Mouse (Mus musculus) kidney, embryonic 16.5 days (tissue): Measurements from ENCODE around the gene Cntn1. TPM values are rescaled to one million over a fixed set of nuclear protein-coding genes. Genes with fewer than 3 reads are reported as not detected.

ENCODE experiments used
- ATAC-seq: fragments of 200-750 bp; cut with Nextera tagmentation; 2 replicates; pipeline ENCODE4 v1.8.0; 2017; ENCODE audit warnings: moderate TSS enrichment; ENCODE audit not compliant: low FRiP score, low TSS enrichment
- H3K27ac ChIP-seq: fragments of 300-500 bp; sonication (generic); 2 replicates; pipeline ENCODE4 v1.5.1; 2014; ENCODE audit warnings: low read length
- H3K27me3 ChIP-seq: fragments of 300-500 bp; sonication (generic); 2 replicates; pipeline ENCODE4 v1.6.1; 2014; ENCODE audit warnings: low read length, control low read depth, mixed read lengths; ENCODE audit not compliant: insufficient read depth
- H3K36me3 ChIP-seq: fragments of 300-500 bp; sonication (generic); 2 replicates; pipeline ENCODE4 v1.6.1; 2014; ENCODE audit warnings: low read length, control low read depth, mixed read lengths; ENCODE audit not compliant: insufficient read depth
- H3K4me1 ChIP-seq: fragments of 300-500 bp; sonication (generic); 2 replicates; pipeline ENCODE4 v1.6.1; 2014; ENCODE audit warnings: low read length, control low read depth, mixed read lengths; ENCODE audit not compliant: insufficient read depth
- H3K4me2 ChIP-seq: fragments of 300-500 bp; sonication (generic); replicated peaks from 2 replicates; pipeline ENCODE4 v1.6.1; 2014; ENCODE audit warnings: low read depth, low read length
- H3K4me3 ChIP-seq: fragments of 300-500 bp; sonication (generic); 2 replicates; pipeline ENCODE4 v1.5.1; 2014; ENCODE audit warnings: mild to moderate bottlenecking, low read length
- H3K9ac ChIP-seq: fragments of 300-500 bp; sonication (generic); replicated peaks from 2 replicates; pipeline ENCODE4 v1.6.1; 2014; ENCODE audit warnings: low read length
- H3K9me3 ChIP-seq: fragments of 300-500 bp; sonication (generic); 2 replicates; pipeline ENCODE4 v1.6.1; 2016; ENCODE audit warnings: low read length, control low read depth
- WGBS: fragments of 180-500 bp; shearing (Covaris S2); extraction: QIAGEN DNeasy Blood & Tissue Kit; methylation state at CpG from one replicate; pipeline ENCODE4 v1.1.7; 2014; 5-methylcytosine and 5-hydroxymethylcytosine counted together
- polyA plus RNA-seq: library from polyadenylated mRNA; unstranded; fragments of >200 nt; fragmentation: Nextera tagmentation; extraction: Ambion mirVana; gene quantifications from 2 replicates; pipeline ENCODE4 v1.2.1, GENCODE M21; 2015

Cntn1 gene
- polyA plus RNA-seq, 1 experiment from 2014 or later: 1.7 TPM

DNA sequence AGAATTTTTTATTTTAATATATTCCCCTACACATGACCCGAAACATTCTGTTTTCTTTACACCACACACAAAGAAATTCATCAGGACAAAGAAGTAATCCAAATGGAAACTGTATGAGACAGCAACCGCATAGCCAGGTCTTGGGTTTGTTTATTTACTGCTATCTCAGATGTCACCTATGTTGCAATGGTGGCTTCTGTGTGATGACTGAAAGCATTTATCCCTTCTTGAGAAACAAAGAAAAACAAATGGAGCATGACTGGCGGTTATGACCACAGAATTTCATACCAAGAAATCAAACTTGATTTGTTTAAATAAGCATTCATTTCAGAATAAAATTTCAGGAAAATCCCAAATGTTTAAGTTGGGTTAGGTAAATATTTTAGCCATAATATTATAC, 245.5 kb downstream of the Cntn1 start:
- Histone ChIP-seq H3K27ac (no peak overlapping the region), H3K9ac (no peak overlapping the region), H3K9me3 (no peaks in the 10 kb centered on the region), H3K4me2 (no peak overlapping the region), H3K36me3 (no peaks in the 10 kb centered on the region), H3K4me3 (no peak overlapping the region), H3K4me1 (no peaks in the 10 kb centered on the region), H3K27me3 (no peaks in the 10 kb centered on the region)
- no peak for ATAC-seq
- 84% methylated on average over 3 of the region's 3 CpGs for WGBS

GRCm38 (mm10) chr15:92302796-92303195, 251.8 kb downstream of the Cntn1 start:
- H3K27ac ChIP-seq: no peak overlapping the region
- 86% methylated on average over 6 of the region's 6 CpGs for WGBS
- no peak overlapping the region for H3K9ac ChIP-seq
- H3K4me1 ChIP-seq: no peaks in the 10 kb centered on the region
- H3K27me3 ChIP-seq: no peaks in the 10 kb centered on the region
- H3K36me3 ChIP-seq: no peaks in the 10 kb centered on the region
- no peak overlapping the region for H3K4me2 ChIP-seq
- H3K4me3 ChIP-seq: no peak overlapping the region
- H3K9me3 ChIP-seq: no peaks in the 10 kb centered on the region
- no peak for ATAC-seq

GRCm38 (mm10) chr15:92304221-92304620, 253.3 kb downstream of the Cntn1 start:
- Histone ChIP-seq H3K36me3 (no peaks in the 10 kb centered on the region), H3K4me1 (no peaks in the 10 kb centered on the region), H3K4me3 (no peak overlapping the region), H3K27me3 (no peaks in the 10 kb centered on the region), H3K9me3 (no peaks in the 10 kb centered on the region), H3K27ac (no peak overlapping the region), H3K4me2 (no peak overlapping the region), H3K9ac (no peak overlapping the region)
- 72% methylated on average over 5 of the region's 5 CpGs for WGBS
- no peak for ATAC-seq

DNA sequence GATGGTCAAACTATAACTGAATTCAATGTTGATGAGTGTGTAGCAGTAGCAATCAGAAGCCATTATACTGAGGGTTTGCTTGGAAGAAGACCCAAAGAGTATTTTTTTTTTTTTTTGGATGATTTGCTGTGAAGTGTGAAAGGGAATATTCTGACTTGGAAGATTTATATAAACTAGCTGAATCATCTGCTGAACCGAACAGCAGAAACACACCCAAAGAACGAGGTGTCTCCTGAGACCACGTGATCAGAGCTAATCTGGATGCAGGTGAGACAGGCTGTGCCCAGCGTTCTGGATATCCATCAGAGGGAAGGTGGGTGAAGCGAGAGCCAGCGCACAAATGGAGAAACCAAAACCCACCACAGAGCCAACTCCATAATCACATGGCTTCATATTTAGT, 271.0 kb downstream of the Cntn1 start:
- Histone ChIP-seq H3K4me3 (no peak overlapping the region), H3K9ac (no peak overlapping the region), H3K27me3 (no peaks in the 10 kb centered on the region), H3K4me2 (no peak overlapping the region), H3K36me3 (no peaks in the 10 kb centered on the region), H3K9me3 (no peaks in the 10 kb centered on the region), H3K27ac (no peak overlapping the region), H3K4me1 (peaks cover 4% of the 10 kb centered on the region; the same call in 1 of the 2 replicates)
- no peak for ATAC-seq
- WGBS: 90% methylated on average over 6 of the region's 6 CpGs

DNA sequence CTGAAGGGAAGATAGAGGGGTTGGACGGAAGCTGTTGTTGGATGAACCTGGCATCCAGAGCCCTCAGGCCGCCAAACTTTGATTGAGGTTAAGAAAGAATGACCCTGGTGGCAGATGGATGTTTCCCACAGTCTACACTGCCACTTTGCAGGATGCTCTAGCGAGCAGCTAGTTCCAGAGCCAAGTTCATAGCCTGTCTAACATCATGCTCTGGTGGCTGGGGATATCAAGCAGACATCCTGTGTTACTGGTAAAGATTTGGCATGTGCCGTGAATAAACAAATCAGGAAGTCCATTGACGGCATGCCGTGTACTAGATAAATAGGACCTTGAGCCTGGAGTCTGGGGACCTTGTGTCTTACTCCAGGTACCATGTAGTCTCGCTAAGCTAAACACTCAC, 276.1 kb downstream of the Cntn1 start:
- WGBS: 80% methylated on average over 7 of the region's 7 CpGs
- H3K27ac ChIP-seq: no peak overlapping the region
- H3K4me1 ChIP-seq: no peaks in the 10 kb centered on the region
- H3K4me3 ChIP-seq: no peak overlapping the region
- no peaks in the 10 kb centered on the region for H3K9me3 ChIP-seq
- H3K9ac ChIP-seq: no peak overlapping the region
- H3K27me3 ChIP-seq: no peaks in the 10 kb centered on the region
- no peak overlapping the region for H3K4me2 ChIP-seq
- H3K36me3 ChIP-seq: no peaks in the 10 kb centered on the region
- ATAC-seq: no peak

- WGBS: 78% methylated on average over 6 of the region's 6 CpGs
- no peak overlapping the region for H3K9ac ChIP-seq
- H3K4me1 ChIP-seq: no peaks in the 10 kb centered on the region
- H3K27ac ChIP-seq: no peak overlapping the region
- no peaks in the 10 kb centered on the region for H3K27me3 ChIP-seq
- H3K4me3 ChIP-seq: no peak overlapping the region
- no peaks in the 10 kb centered on the region; the same call in 1 of the 2 replicates for H3K9me3 ChIP-seq
- H3K36me3 ChIP-seq: no peaks in the 10 kb centered on the region
- H3K4me2 ChIP-seq: no peak overlapping the region
- no peak for ATAC-seq
Measured at GRCm38 (mm10) chr15:92340253-92340652, 289.3 kb downstream of the Cntn1 start.

DNA sequence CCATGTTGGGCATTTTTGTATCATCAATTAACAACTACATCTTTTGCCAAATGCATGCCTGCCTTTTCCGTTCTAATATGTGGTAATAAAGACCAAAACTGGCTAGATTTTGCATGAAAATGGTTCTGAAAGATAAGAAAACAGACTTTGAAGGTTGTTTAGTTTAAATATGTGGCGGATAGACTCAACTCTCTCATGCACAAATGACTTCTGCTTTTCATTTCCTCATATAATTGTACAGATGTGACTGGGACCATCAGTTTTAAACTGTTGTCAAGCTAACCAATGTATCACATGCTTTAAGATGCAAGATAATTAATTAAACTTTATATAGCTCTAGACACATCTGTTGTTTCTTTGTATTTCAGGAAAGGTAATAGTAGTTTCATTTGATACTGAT, 290.5 kb downstream of the Cntn1 start:
- Histone ChIP-seq H3K4me2 (no peak overlapping the region), H3K36me3 (no peaks in the 10 kb centered on the region), H3K9me3 (no peaks in the 10 kb centered on the region; the same call in 1 of the 2 replicates), H3K9ac (no peak overlapping the region), H3K27me3 (no peaks in the 10 kb centered on the region), H3K4me3 (no peak overlapping the region), H3K27ac (no peak overlapping the region), H3K4me1 (no peaks in the 10 kb centered on the region)
- no peak for ATAC-seq
- 85% methylated on average over 2 of the region's 2 CpGs for WGBS

- no peak overlapping the region for H3K9ac ChIP-seq
- H3K27me3 ChIP-seq: no peaks in the 10 kb centered on the region
- 76% methylated on average over 23 of the region's 23 CpGs for WGBS
- no peak for ATAC-seq
- no peaks in the 10 kb centered on the region for H3K4me1 ChIP-seq
- H3K36me3 ChIP-seq: no peaks in the 10 kb centered on the region
- no peak overlapping the region for H3K27ac ChIP-seq
- no peaks in the 10 kb centered on the region; the same call in 1 of the 2 replicates for H3K9me3 ChIP-seq
- H3K4me2 ChIP-seq: no peak overlapping the region
- no peak overlapping the region for H3K4me3 ChIP-seq
Measured at GRCm38 (mm10) chr15:92344136-92344869, 293.3 kb downstream of the Cntn1 start.

DNA sequence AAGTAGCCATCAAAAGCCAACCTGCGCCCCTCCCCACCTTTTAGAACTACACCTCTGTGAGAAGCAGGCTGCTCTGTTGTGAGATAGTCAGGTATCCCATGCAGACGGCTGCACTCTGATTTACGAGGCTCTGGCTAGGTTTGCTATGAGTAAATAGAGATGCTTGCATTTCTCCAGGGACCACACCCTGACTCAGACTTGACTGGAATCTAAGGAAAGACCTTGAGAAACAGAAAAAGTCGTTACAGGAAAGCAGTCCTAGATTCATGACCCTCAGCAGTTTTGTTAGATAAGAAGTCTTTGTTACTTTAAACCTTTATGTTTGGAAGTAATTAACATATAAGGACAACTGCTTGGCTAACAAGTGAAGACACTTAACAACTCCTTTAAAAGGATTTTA, 296.5 kb downstream of the Cntn1 start:
- H3K4me3 ChIP-seq: no peak overlapping the region
- no peaks in the 10 kb centered on the region for H3K27me3 ChIP-seq
- ATAC-seq: no peak
- H3K4me2 ChIP-seq: no peak overlapping the region
- H3K4me1 ChIP-seq: no peaks in the 10 kb centered on the region
- WGBS: 33% methylated on average over 4 of the region's 4 CpGs
- H3K36me3 ChIP-seq: no peaks in the 10 kb centered on the region
- no peaks in the 10 kb centered on the region; the same call in 1 of the 2 replicates for H3K9me3 ChIP-seq
- H3K9ac ChIP-seq: no peak overlapping the region
- H3K27ac ChIP-seq: no peak overlapping the region

DNA sequence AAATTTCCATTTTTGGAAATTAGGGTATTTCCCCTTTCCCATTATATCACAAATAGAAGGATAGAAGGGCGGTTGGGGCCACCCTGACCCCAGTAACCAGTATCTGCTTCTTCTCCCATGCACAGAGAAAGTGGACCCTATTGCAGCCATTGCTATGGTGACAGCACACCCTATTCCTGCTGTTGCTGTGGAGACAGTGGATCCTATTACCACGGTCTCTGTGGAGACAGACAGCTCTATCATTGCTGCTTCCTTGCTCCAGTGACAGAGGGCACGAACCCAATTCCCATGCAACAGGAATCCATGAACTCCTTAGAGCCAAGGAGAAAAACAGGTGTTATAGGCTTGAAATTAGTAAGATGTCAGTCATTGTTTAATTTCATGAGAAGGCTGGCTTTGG, 296.9 kb downstream of the Cntn1 start:
- ATAC-seq: peak; percentile 95
- no peak overlapping the region for H3K4me3 ChIP-seq
- 19% methylated on average over 3 of the region's 3 CpGs for WGBS

More for the DNA sequence above, 296.9 kb downstream of the Cntn1 start:
- Histone ChIP-seq H3K4me2 (no peak overlapping the region), H3K27ac (no peak overlapping the region), H3K9me3 (no peaks in the 10 kb centered on the region), H3K36me3 (no peaks in the 10 kb centered on the region), H3K27me3 (no peaks in the 10 kb centered on the region), H3K4me1 (no peaks in the 10 kb centered on the region), H3K9ac (no peak overlapping the region)
